Mouse (Mus musculus): Measurements from ENCODE around the gene Gja5. TPM values are rescaled to one million over a fixed set of nuclear protein-coding genes. Genes with fewer than 3 reads are reported as not detected.
"Not testable (repeated sequence)": the region's sequence is repeated elsewhere in the genome, so short reads cannot be mapped to it uniquely, and the experiment has no call there.

The Gja5 gene
- total RNA-seq, 2 experiments from 2014 or later, result not detected

DNA sequence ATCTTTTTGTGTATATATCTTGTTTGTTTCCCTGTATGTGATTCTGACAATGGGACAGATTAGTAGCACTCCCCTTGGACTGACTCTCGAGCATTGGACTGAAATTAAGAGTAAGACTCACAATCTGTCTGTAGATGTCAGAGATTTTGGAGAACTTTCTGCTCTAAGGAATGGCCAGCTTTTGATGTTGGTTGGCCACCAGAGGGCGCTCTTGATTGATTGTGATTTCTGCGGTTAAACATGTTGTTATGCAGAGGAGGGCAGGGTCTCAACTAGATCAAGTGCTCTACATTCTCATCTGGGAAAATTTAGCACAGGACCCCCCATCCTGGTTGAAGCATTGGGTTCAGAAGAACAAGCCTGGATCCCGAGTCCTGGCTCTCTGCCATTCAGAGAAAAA, 182.8 kb downstream of the Gja5 start:
- ATAC-seq (replicated peaks; ENCODE audit: low FRiP score, poor library complexity, severe bottlenecking), result no peak

DNA sequence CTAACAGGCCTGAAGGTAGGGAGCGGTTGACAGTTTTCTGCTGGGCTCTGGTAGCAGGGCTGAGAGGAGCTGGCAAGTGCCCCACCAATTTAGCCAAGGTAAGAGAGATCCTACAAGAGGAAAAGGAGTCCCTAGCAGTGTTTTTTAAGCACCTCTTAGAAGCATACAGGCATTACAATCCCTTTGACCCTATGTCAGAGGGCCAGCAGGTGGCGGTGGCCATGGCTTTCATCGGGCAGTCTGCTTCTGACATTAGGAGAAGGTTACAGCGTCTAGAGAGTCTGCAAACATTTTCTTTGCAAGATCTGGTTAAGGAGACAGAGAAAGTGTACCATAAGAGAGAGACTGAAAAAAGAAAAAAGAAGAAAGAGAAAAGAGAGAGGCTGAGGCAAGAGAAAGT, 183.8 kb downstream of the Gja5 start:
- not testable (repeated sequence) for ATAC-seq (replicated peaks; ENCODE audit: low FRiP score, poor library complexity, severe bottlenecking)

DNA sequence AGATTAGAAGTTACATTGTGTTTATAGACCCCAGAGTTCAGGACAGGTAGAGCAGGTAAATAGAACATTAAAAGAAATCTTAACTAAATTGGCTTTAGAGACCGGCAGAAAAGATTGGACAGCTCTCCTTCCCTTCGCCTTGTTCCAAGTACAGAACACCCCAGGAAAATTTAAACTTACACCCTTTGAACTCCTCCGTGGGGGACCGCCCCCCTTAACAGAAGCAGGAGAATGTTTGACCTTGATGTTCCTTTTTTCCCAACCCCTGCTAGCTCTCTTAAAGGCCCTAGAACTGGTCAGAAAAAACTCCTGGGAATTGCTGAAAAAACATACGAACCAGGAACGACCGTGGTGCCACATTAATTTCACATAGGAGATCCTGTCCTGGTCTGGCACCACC, 187.5 kb downstream of the Gja5 start:
- not testable (repeated sequence) for ATAC-seq (replicated peaks; ENCODE audit: low FRiP score, poor library complexity, severe bottlenecking)

DNA sequence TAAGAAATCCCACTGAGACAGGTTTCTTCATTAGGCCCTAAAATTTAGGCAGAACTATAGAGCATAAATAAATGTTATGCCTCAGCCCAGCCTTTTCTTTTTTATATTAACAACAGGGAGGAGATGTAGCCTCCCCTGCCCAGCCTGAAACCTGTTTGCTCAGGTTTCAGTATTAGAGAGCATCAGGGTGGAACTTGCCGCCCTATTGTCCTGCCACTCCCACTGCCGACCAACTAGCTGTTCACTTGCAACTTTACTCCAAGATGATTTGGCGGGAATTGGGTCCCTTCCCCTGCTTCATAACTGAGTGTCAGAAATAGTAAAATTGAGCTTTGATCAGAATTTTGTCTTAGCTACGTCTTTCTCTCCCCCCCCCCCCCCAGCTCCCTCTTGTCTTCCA, 192.2 kb downstream of the Gja5 start:
- not testable (repeated sequence) for ATAC-seq (replicated peaks; ENCODE audit: low FRiP score, poor library complexity, severe bottlenecking)

DNA sequence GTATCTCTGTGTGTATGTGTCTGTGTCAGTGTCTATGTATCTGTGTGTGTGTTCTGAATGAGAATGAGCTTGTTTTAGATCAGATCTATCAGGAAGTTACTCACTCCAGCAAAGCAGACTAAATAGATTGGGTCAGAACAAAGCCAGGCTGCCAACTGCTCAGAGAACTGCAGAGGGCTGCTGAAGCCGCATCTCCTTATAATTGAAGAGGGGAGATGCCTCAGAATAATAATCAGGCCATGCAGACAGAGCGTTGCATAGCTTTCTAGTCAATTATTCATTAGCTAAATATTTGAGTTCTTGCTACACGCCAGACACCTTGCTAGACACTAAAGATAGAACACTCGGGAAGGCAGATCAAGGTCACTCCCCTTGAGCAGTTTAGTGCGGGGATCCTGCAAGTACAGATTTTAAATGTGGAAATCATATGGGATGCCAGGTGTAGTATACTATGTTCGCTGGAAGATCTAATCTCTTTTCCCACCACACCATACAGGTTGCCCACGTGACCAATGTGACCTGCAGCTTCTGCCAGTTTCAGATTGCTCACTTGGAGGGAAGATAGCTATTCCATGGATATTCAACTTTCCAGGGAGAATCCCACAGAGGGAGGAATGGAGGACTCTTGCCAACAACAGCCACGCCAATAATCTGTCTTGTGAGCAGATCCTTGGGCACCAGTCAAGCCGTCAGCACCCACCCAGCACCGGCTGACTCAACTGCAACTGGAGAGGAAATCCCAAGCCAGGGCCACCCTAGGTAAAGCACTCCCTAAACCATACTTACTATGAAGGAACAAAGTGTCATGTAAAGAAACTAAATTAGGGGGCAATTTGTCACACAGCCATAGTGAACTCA, 196.5 kb downstream of the Gja5 start:
- ATAC-seq (replicated peaks; ENCODE audit: low FRiP score, poor library complexity, severe bottlenecking), result no peak

DNA sequence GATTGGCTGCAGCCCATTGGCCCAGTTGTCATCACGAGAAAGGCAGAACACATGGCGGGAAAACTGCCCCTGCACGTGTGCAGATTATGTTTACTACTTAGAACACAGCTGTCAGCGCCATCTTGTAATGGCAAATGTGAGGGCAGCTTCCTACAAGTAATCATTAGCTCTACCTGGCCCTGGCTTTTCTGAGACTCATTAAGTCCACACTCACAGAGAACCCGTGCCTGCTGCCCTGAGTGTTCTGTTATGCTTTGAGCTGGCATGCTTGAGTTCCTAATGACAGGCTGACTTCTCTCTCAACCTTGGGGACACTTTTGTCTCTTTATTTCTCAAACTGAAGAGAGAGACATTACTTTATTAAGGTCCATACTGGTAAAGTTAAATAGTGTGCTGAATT, 199.5 kb downstream of the Gja5 start:
- ATAC-seq (replicated peaks; ENCODE audit: low FRiP score, poor library complexity, severe bottlenecking), result not testable (repeated sequence)

DNA sequence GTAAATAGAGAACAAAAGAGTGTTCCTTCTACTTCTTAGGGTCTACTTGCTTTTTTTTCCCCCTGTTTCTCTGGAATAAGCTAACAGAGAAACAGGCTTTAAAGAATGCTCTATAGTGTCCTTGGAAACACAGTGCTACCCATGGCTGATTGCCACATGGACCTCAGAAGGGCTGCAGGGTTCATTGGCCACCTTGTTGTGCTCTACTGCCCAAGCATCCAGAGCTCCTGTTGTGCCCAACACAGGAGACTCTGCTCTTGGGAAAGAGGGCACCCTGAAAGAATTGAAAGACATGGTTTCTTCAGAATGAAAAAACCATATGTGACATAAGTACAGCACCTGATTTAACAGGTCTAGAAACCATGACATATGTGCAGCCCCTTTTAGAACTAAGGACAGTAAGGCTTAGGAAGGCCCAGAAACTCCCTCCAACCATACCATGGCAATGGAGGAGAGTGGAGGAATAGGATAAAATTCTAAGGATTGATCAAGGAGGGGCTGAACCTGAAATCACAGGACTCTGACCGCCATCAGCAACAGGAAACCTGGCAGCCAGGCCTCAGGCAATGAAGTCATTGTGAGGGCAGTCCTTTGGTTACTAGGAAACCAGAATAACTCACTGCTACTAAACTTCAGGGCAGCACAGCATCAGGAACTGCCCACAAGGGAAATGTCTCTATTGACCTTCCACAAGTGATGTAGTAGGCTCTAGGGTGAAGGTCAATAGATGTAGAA, 200.4 kb downstream of the Gja5 start:
- ATAC-seq (replicated peaks; ENCODE audit: low FRiP score, poor library complexity, severe bottlenecking), result no peak

DNA sequence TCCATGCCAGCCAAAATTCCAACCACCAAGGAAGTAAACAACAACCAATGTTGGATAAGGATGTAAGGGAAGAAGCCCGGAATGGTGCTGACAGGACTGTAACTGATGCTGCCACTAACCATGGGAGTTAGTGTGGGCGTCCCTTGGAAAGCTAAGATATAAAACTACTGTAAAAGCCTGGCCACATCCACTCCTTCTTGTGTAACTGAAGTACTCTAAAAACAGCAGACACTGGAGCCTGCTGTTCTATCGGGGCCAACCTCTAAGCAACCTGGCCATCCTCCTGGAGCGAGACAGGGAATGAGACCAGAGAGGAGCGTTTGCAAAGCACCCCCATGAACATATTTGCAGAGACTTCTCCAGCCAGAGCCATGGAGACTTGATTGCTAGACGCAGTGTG, 213.0 kb downstream of the Gja5 start:
- ATAC-seq (replicated peaks; ENCODE audit: low FRiP score, poor library complexity, severe bottlenecking), result no peak

DNA sequence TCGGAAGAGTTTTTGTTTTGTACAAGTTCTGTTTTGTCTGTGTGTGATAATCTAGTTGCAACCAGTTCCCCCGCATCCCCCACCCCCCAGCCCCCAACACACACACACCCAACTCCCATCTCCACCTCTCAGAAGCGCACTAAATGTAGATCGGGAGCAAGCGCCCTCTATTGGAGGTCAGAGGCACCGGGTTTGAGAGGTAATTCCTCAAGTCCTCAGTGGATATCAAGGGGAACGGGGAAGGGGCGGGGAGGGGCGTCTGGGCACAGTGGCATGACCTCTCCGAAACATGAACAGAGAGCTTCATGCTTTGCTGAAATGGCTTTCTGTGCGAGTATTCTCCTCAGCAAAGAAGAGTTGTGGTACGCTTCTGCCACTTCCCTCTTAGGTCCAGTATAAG, 213.8 kb downstream of the Gja5 start:
- no peak for ATAC-seq (replicated peaks; ENCODE audit: low FRiP score, poor library complexity, severe bottlenecking)

DNA sequence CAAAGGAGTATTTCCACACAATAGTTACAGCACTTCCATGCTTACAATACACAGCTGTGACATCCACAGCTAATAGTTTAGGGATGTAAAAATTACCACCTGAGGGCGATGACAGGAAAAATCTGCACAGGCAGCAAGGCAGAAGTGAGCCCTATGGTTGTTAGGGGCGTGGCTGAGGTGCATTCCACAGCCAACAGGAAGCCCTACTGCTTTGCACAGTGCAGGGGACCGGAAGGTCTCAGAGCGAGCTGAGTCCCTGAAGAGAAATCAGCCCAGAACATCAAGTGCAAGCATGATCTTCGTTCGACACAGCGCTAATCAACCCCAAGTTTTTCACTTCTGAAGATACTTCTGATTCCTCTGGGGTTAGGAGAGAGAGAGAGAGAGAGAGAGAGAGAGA, 219.7 kb downstream of the Gja5 start:
- ATAC-seq (replicated peaks; ENCODE audit: low FRiP score, poor library complexity, severe bottlenecking), result no peak

Other genes with a start within 250 kb of the Gja5 start
- gene Ankrd35, start 234.6 kb upstream of the Gja5 start, total RNA-seq (2015; ENCODE audit: low replicate concordance), result not detected in 2 replicates
- not detected in 2 replicates for gene Ankrd35, start 234.6 kb upstream of the Gja5 start, total RNA-seq (2017; ENCODE audit: low replicate concordance)
- 1.3 and 6.5 TPM in 2 replicates for gene Pias3, start 208.3 kb upstream of the Gja5 start, total RNA-seq (2015; ENCODE audit: low replicate concordance)
- gene Pias3, start 208.3 kb upstream of the Gja5 start, total RNA-seq (2017; ENCODE audit: low replicate concordance), result 2.1 TPM in 1 of 2 replicates, not detected in the other
- gene Nudt17, start 196.1 kb upstream of the Gja5 start, total RNA-seq (2015; ENCODE audit: low replicate concordance), result not detected in 2 replicates
- gene Nudt17, start 196.1 kb upstream of the Gja5 start, total RNA-seq (2017; ENCODE audit: low replicate concordance), result 2.3 TPM in 1 of 2 replicates, not detected in the other
- 16.2 and 34.8 TPM in 2 replicates for gene Polr3c, start 177.1 kb upstream of the Gja5 start, total RNA-seq (2015; ENCODE audit: low replicate concordance)
- gene Polr3c, start 177.1 kb upstream of the Gja5 start, total RNA-seq (2017; ENCODE audit: low replicate concordance), result 21.6 and 27.7 TPM in 2 replicates
- gene Rnf115, start 177.0 kb upstream of the Gja5 start, total RNA-seq (2015; ENCODE audit: low replicate concordance), result 28.5 and 45.3 TPM in 2 replicates
- 32.7 and 35.9 TPM in 2 replicates for gene Rnf115, start 177.0 kb upstream of the Gja5 start, total RNA-seq (2017; ENCODE audit: low replicate concordance)
- gene Pdzk1, start 75.4 kb upstream of the Gja5 start, total RNA-seq (2015; ENCODE audit: low replicate concordance), result 1.8 and 4.6 TPM in 2 replicates
- gene Pdzk1, start 75.4 kb upstream of the Gja5 start, total RNA-seq (2017; ENCODE audit: low replicate concordance), result 2.4 and 6.9 TPM in 2 replicates
- gene Cd160, start 75.3 kb upstream of the Gja5 start, total RNA-seq (2015; ENCODE audit: low replicate concordance), result 1.8 TPM in 1 of 2 replicates, not detected in the other
- gene Cd160, start 75.3 kb upstream of the Gja5 start, total RNA-seq (2017; ENCODE audit: low replicate concordance), result 0.26 TPM in 1 of 2 replicates, not detected in the other
- 2.9 TPM in 1 of 2 replicates, not detected in the other for gene Gpr89, start 653 bp downstream of the Gja5 start, total RNA-seq (2015; ENCODE audit: low replicate concordance)
- 1.6 and 3.5 TPM in 2 replicates for gene Gpr89, start 653 bp downstream of the Gja5 start, total RNA-seq (2017; ENCODE audit: low replicate concordance)
- not detected in 2 replicates for gene Gja8, start 21.3 kb downstream of the Gja5 start, total RNA-seq (2015; ENCODE audit: low replicate concordance)
- not detected in 2 replicates for gene Gja8, start 21.3 kb downstream of the Gja5 start, total RNA-seq (2017; ENCODE audit: low replicate concordance)

Measured in erythroid progenitor cell, adult 5-6 weeks (primary cell).